Mouse (Mus musculus) ES-Bruce4 (cell line): ENCODE results near the gene Lpar3.

ENCODE experiments used
- CTCF ChIP-seq: IDR thresholded peaks from one replicate; pipeline ENCODE4 v1.8.1; 2011; ENCODE audit warnings: low read depth, low read length
- EP300 ChIP-seq: IDR thresholded peaks from 2 replicates; pipeline ENCODE4 v1.6.1; 2011; ENCODE audit warnings: low read depth, low read length; ENCODE audit not compliant: insufficient read depth
- POLR2A ChIP-seq: IDR thresholded peaks from one replicate; pipeline ENCODE4 v1.8.1; 2011; ENCODE audit warnings: low read length; ENCODE audit not compliant: insufficient read depth

- no peak for TF ChIP-seq CTCF
- no peak for TF ChIP-seq EP300
- TF ChIP-seq POLR2A = no peak
These were observed 40.4 kb upstream of the Lpar3 start for GRCm38 (mm10) chr3:146180341-146180740.
